Mouse (Mus musculus): ENCODE data around the gene Mrps27. TPM values are rescaled to one million over a fixed set of nuclear protein-coding genes. Genes with fewer than 3 reads are reported as not detected.

Mrps27 gene
- polyA plus RNA-seq, 1 experiment, result 50.4 TPM

DNA sequence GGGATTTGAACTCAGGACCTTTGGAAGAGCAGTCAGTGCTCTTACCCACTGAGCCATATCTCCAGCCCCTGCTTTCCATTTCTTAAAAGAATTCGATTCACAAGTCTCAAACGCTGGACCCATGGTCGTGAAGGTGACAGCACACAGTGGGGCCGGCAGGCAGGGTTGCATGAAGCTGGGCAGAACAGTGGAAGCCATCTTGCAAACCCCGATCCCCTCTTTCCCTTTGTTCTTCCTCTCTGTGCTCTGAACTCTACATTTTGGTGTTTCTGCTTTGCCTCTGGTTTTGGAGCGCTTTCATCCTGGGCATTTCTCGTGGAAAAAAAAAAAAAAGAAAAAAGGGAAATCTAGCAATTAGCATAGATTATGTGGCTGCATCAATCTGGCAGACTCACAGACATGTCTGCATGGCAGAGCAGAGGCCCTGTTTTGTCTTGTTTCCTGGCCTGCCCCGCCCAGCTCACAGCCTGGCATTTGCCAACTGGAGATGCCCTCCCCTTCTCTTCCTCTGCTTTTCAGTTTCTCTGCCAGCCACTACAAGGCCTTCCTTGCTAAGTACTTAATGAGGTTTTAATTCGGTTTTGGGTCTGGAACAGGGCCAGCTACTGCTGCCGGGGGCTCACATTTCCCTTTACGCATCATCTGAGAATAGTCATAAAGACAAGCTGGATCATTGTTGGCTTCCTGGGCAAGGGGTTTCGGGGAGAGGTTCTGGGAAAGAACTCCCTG lies 114.2 kb downstream of the Mrps27 start:
- H3K4me3 ChIP-seq (ENCODE audit: insufficient read depth, poor library complexity, severe bottlenecking), result no peak overlapping the region
- H3K79me3 ChIP-seq (ENCODE audit: low read depth), result peaks cover 27% of the 10 kb centered on the region
- no peaks in the 10 kb centered on the region for H3K27me3 ChIP-seq (ENCODE audit: control insufficient read depth, insufficient read depth, insufficient read length)
- H3ac ChIP-seq (ENCODE audit: control insufficient read depth, insufficient read length, low read depth), result no peak overlapping the region
- peaks cover 18% of the 10 kb centered on the region for H3K36me3 ChIP-seq (ENCODE audit: control insufficient read depth, insufficient read depth)
- peaks cover 95% of the 10 kb centered on the region for H3K79me2 ChIP-seq (ENCODE audit: control insufficient read depth, insufficient read depth)
- TF ChIP-seq USF1 (IDR thresholded peaks at IDR 0.05; ENCODE audit: low read depth), result no peak
- no peak for TF ChIP-seq FOSL1 (IDR thresholded peaks at IDR 0.05; ENCODE audit: insufficient read depth, low read length, poor library complexity, severe bottlenecking)
- TF ChIP-seq MYOD1 (IDR thresholded peaks at IDR 0.05; ENCODE audit: control insufficient read depth, insufficient read length, low read depth), result no peak
- TF ChIP-seq CTCF (IDR thresholded peaks at IDR 0.05; ENCODE audit: control insufficient read depth, insufficient read depth, insufficient read length), result no peak
- TF ChIP-seq CEBPB (IDR thresholded peaks at IDR 0.05; ENCODE audit: low read depth), result no peak
- TF ChIP-seq MYOG (IDR thresholded peaks at IDR 0.05; ENCODE audit: control insufficient read depth, extremely low read depth, insufficient read length), result no peak
- TF ChIP-seq MAX (IDR thresholded peaks at IDR 0.05), result no peak

- H3ac ChIP-seq (ENCODE audit: control insufficient read depth, insufficient read length, low read depth), result no peak overlapping the region
- peaks cover 19% of the 10 kb centered on the region for H3K36me3 ChIP-seq (ENCODE audit: control insufficient read depth, insufficient read depth)
- no peak for TF ChIP-seq FOSL1 (IDR thresholded peaks at IDR 0.05; ENCODE audit: insufficient read depth, low read length, poor library complexity, severe bottlenecking)
- no peak for TF ChIP-seq CEBPB (IDR thresholded peaks at IDR 0.05; ENCODE audit: low read depth)
- TF ChIP-seq USF1 (IDR thresholded peaks at IDR 0.05; ENCODE audit: low read depth), result no peak
- TF ChIP-seq MAX (IDR thresholded peaks at IDR 0.05), result no peak
- TF ChIP-seq MYOD1 (IDR thresholded peaks at IDR 0.05; ENCODE audit: control insufficient read depth, insufficient read length, low read depth), result no peak
- TF ChIP-seq MYOG (IDR thresholded peaks at IDR 0.05; ENCODE audit: control insufficient read depth, extremely low read depth, insufficient read length), result no peak
- TF ChIP-seq CTCF (IDR thresholded peaks at IDR 0.05; ENCODE audit: control insufficient read depth, insufficient read depth, insufficient read length), result no peak
- no peak overlapping the region for H3K4me3 ChIP-seq (ENCODE audit: insufficient read depth, poor library complexity, severe bottlenecking)
- H3K79me3 ChIP-seq (ENCODE audit: low read depth), result peaks cover 29% of the 10 kb centered on the region
- H3K27me3 ChIP-seq (ENCODE audit: control insufficient read depth, insufficient read depth, insufficient read length), result no peaks in the 10 kb centered on the region
- peaks cover 94% of the 10 kb centered on the region for H3K79me2 ChIP-seq (ENCODE audit: control insufficient read depth, insufficient read depth)
These were observed 115.0 kb downstream of the Mrps27 start for GRCm38 (mm10) chr13:99459612-99460011.

DNA sequence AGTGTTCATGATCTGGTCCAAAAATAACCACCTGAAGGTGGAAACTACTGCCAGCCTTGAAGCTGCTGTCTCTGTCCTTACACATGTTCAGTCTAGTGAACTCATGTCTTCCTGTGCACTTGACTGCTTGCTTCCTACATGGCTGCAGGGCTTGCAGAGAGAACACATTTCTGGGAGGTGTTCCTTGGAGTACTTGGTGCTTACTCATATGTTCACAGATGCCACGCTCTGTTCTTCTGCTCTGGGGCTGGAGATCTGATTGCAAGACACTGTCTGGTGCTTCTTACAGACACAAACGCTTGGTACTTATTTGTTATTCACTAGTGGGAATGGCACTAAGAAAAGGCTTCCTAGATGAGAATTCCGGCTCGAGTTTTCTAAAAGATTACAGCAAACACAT lies 117.3 kb downstream of the Mrps27 start:
- no peak overlapping the region for H3ac ChIP-seq (ENCODE audit: control insufficient read depth, insufficient read length, low read depth)
- H3K79me3 ChIP-seq (ENCODE audit: low read depth), result peaks cover 35% of the 10 kb centered on the region
- no peak overlapping the region for H3K4me3 ChIP-seq (ENCODE audit: insufficient read depth, poor library complexity, severe bottlenecking)
- peaks cover 13% of the 10 kb centered on the region for H3K36me3 ChIP-seq (ENCODE audit: control insufficient read depth, insufficient read depth)
- H3K79me2 ChIP-seq (ENCODE audit: control insufficient read depth, insufficient read depth), result peaks cover 92% of the 10 kb centered on the region
- H3K27me3 ChIP-seq (ENCODE audit: control insufficient read depth, insufficient read depth, insufficient read length), result no peaks in the 10 kb centered on the region
- TF ChIP-seq USF1 (IDR thresholded peaks at IDR 0.05; ENCODE audit: low read depth) (no peak), CTCF (IDR thresholded peaks at IDR 0.05; ENCODE audit: control insufficient read depth, insufficient read depth, insufficient read length) (no peak), FOSL1 (IDR thresholded peaks at IDR 0.05; ENCODE audit: insufficient read depth, low read length, poor library complexity, severe bottlenecking) (no peak), MYOG (IDR thresholded peaks at IDR 0.05; ENCODE audit: control insufficient read depth, extremely low read depth, insufficient read length) (no peak), CEBPB (IDR thresholded peaks at IDR 0.05; ENCODE audit: low read depth) (no peak), MAX (IDR thresholded peaks at IDR 0.05) (no peak), MYOD1 (IDR thresholded peaks at IDR 0.05; ENCODE audit: control insufficient read depth, insufficient read length, low read depth) (no peak)

- Histone ChIP-seq H3K36me3 (ENCODE audit: control insufficient read depth, insufficient read depth) (peaks cover 13% of the 10 kb centered on the region), H3K79me2 (ENCODE audit: control insufficient read depth, insufficient read depth) (peaks cover 95% of the 10 kb centered on the region), H3K79me3 (ENCODE audit: low read depth) (peaks cover 52% of the 10 kb centered on the region), H3K4me3 (ENCODE audit: insufficient read depth, poor library complexity, severe bottlenecking) (no peak overlapping the region), H3K27me3 (ENCODE audit: control insufficient read depth, insufficient read depth, insufficient read length) (no peaks in the 10 kb centered on the region), H3ac (ENCODE audit: control insufficient read depth, insufficient read length, low read depth) (no peak overlapping the region)
- no peak for TF ChIP-seq MYOD1 (IDR thresholded peaks at IDR 0.05; ENCODE audit: control insufficient read depth, insufficient read length, low read depth)
These were observed 120.0 kb downstream of the Mrps27 start for GRCm38 (mm10) chr13:99464551-99464950.

Other genes starting within 250 kb of the Mrps27 start
- not detected for gene Zfp366, start 160.0 kb upstream of the Mrps27 start, polyA plus RNA-seq (2012; fragmentation: generic; extraction: Trizol)
- 27.2 TPM for gene Ptcd2, start 81 bp upstream of the Mrps27 start, polyA plus RNA-seq (2012; fragmentation: generic; extraction: Trizol)
- gene Map1b, start 171.8 kb downstream of the Mrps27 start, polyA plus RNA-seq (2012; fragmentation: generic; extraction: Trizol), result 26.4 TPM

Data from C2C12 (cell line).